Mouse (Mus musculus) olfactory bulb, adult 2 months (tissue): ENCODE results near the gene Cd79a.

Experiments
- CTCF ChIP-seq: fragments of 200-500 bp; IDR thresholded peaks from 2 replicates; pipeline ENCODE4 v1.5.1; 2012; ENCODE audit warnings: low read depth, mild to moderate bottlenecking, low read length, moderate library complexity; ENCODE audit not compliant: insufficient read depth
- POLR2A ChIP-seq: fragments of 200-500 bp; IDR thresholded peaks from 2 replicates; pipeline ENCODE4 v1.6.1; 2012; ENCODE audit warnings: mild to moderate bottlenecking, low read depth, low read length, moderate library complexity; ENCODE audit not compliant: insufficient read depth

DNA sequence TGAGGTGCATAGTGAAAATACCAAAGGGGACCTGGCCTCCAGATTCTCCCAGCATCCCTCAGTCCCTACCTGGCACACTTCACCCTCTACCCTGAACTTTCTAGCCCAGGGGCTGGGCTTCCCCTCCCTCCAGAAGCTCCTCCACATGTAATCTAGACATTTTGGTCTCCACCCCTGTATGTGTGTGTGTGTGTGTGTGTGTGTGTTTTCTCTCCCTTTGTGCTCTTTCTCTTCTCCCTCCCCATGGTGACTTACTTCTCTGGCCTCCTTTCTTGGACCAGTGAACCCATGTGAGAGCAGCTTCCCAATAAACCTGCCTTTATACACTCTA lies 44.0 kb upstream of the Cd79a start:
- no peak for TF ChIP-seq CTCF
- no peak for TF ChIP-seq POLR2A
